Mouse (Mus musculus): ENCODE data around the gene Zfand4. TPM values are rescaled to one million over a fixed set of nuclear protein-coding genes. Genes with fewer than 3 reads are reported as not detected.
A peak's percentile ranks its signal among the peaks of the same experiment; 100 is the strongest.
"Not testable (repeated sequence)": the region's sequence is repeated elsewhere in the genome, so short reads cannot be mapped to it uniquely, and the experiment has no call there.

Gene Zfand4
- total RNA-seq (2015; ENCODE audit: low replicate concordance) (3.8 and 17.6 TPM in 2 replicates), total RNA-seq (2017; ENCODE audit: low replicate concordance) (8.4 and 25.7 TPM in 2 replicates)

GRCm38 (mm10) chr6:116264018-116264651 lies at the start of gene Zfand4:
Gene Zfand4 (plus strand): TSS chr6:116264222.
- ATAC-seq (replicated peaks; ENCODE audit: low FRiP score, poor library complexity, severe bottlenecking), result peak; percentile 95

GRCm38 (mm10) chr6:116227767-116228166 lies 36.3 kb upstream of the Zfand4 start:
- 0 out of 2 replicates have a peak, but pooled peaks have one; percentile 27 for ATAC-seq (replicated peaks; ENCODE audit: low FRiP score, poor library complexity, severe bottlenecking)

DNA sequence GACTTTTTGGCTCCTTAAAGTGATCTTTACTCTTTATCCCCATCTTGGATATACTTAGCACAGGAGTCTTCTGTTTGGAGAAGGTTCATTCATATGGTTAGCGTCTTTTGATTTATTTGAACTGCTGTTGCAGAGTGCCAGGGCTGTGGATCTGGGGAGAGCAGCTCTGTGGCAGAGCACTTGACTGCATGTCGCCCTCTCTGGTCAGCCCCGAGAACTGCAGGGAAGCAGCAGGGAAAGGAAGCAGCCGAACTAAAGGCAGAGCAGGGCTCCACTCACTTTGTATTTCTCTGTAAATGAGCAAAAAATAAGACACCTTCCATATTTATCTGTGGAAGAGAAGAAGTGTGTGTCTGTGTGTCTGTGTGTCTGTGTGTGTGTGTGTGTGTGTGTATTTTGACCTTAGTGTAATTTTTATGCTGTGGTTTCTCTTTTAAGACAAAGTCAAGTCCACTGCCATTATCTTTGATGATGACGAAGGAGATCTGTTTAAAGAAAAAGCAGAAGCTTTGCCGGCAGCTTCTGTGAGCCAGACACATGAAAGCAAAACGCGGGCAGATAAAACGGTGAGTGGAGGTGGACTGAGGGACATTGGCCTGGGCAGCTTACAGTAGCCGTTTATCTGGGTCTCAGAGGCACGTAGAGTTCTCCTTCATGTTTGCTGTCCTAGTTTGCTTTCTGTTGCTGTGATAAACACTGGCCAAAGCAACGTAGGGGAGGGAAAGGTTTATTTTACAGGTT lies 35.1 kb upstream of the Zfand4 start:
- ATAC-seq (replicated peaks; ENCODE audit: low FRiP score, poor library complexity, severe bottlenecking), result peak; percentile 97

DNA sequence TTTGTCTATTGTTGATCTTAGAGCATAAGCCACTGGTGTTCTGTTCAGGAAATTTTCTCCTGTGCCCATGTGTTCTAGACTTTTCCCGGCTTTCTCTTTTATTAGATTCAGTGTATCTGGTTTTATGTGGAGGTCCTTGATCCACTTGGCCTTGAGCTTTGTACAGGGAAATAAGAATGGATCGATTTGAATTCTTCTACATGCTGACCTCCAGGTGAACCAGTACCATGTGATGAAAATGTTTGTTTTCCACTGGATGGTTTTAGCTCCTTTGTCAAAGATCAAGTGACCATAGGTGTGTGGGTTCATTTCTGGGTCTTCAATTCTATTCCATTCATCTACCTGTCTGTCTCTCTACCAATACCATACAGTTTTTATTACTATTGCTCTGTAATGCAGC lies 29.2 kb upstream of the Zfand4 start:
- ATAC-seq (replicated peaks; ENCODE audit: low FRiP score, poor library complexity, severe bottlenecking), result not testable (repeated sequence)

GRCm38 (mm10) chr6:116235336-116235735 lies 28.7 kb upstream of the Zfand4 start:
- no peak for ATAC-seq (replicated peaks; ENCODE audit: low FRiP score, poor library complexity, severe bottlenecking)

DNA sequence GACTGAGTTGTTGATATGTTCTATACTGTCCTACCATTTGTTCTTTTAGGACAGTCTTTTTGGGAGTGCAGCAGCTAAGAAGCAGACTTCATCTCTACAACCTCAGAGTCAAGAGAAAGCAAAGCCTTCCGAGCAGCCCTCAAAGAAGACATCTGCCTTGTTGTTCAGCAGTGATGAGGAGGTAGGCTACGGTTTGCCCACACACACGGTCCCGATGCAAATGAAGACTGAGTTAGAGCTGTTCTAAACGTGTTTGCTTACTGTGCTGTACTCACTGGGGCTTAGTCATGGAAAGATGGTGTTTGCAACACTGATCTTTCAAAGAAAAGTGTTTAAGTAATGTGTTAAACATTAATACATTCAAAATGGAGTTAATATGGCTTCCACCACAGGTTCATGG lies 25.9 kb upstream of the Zfand4 start:
- ATAC-seq (replicated peaks; ENCODE audit: low FRiP score, poor library complexity, severe bottlenecking), result no peak

DNA sequence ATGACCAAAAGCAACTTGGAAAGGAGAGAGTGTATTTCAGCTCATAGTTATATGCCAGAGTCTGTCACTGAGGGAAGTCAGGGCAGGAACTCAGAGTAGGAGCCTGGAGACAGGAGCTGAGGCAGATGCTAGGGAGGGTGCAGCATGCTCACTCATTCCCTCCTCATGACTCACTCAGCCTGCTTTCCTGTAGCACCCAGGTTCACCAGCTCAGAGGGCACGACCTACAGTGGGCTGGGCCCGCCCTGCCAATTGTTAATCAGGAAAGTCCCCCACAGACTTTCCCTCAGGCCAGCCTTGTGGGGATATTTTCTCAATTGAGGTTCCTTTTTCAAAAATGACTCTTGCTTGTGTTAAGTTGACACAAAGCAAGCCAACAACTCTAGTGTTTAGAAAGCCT lies 23.7 kb upstream of the Zfand4 start:
- ATAC-seq (replicated peaks; ENCODE audit: low FRiP score, poor library complexity, severe bottlenecking), result no peak

GRCm38 (mm10) chr6:116259649-116260048 lies 4.4 kb upstream of the Zfand4 start:
- no peak for ATAC-seq (replicated peaks; ENCODE audit: low FRiP score, poor library complexity, severe bottlenecking)

- no peak for ATAC-seq (replicated peaks; ENCODE audit: low FRiP score, poor library complexity, severe bottlenecking)
Observed at GRCm38 (mm10) chr6:116260481-116260880, 3.5 kb upstream of the Zfand4 start.

DNA sequence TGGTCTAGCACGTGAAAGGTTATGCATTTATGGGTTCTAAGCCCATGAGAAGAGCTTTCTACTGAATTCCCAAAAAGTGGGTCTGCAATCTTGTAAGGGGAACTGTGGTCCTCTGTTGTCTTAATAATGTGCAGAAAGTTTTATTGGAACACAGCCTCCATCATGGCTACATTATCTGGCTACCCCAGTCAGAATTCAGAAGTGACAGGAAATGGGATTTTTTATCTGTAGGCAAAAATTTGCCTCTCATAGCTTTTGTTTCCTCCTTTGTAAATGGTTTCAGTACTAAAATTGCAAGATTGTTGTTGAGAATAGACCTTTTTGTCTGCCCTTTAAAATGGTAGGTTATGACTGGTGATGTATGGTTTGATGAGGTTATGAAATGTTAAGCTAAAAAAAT lies 1.2 kb upstream of the Zfand4 start:
- ATAC-seq (replicated peaks; ENCODE audit: low FRiP score, poor library complexity, severe bottlenecking), result no peak

DNA sequence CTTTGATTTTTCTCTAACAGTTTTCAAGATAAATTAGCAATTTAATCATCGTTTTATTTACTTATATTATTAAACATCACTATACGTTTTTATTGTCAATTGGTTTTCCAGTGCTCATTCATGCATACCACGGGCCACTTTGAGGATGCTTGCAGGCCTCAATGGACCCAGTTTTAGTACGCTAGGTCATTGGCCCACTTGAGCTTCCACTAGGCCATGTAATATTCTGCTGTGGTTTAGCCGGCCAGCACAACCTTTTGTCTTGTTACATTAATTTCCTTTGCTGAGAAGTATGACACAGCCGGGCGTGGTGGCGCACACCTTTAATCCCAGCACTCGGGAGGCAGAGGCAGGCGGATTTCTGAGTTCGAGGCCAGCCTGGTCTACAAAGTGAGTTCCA lies 814 bp downstream of the Zfand4 start:
- no peak for ATAC-seq (replicated peaks; ENCODE audit: low FRiP score, poor library complexity, severe bottlenecking)

GRCm38 (mm10) chr6:116265603-116266002 lies 1.6 kb downstream of the Zfand4 start:
- ATAC-seq (replicated peaks; ENCODE audit: low FRiP score, poor library complexity, severe bottlenecking), result no peak

- peak; percentile 27 for ATAC-seq (replicated peaks; ENCODE audit: low FRiP score, poor library complexity, severe bottlenecking)
Observed at GRCm38 (mm10) chr6:116266273-116267109, 2.5 kb downstream of the Zfand4 start.

- no peak for ATAC-seq (replicated peaks; ENCODE audit: low FRiP score, poor library complexity, severe bottlenecking)
Observed at GRCm38 (mm10) chr6:116267110-116267423, 3.0 kb downstream of the Zfand4 start.

DNA sequence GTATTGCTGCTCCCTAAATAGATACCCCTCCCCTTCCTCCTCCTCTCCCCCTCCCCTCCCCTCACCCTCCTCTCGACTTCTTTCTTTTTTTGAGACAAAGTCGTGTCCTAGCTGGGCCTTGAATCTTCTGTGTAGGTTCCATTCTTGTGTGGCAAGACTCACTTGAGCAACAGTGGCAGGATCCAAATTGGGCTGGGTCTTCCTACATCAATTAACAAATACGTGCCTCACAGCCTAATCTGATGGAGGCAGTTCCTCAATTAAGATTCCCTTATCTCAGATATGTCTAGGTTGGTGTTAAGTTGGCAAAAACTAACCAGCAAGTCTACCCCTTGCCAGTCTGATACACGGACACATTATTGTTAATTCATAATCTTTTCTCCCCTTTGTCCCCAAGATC lies 11.7 kb downstream of the Zfand4 start:
- no peak for ATAC-seq (replicated peaks; ENCODE audit: low FRiP score, poor library complexity, severe bottlenecking)

GRCm38 (mm10) chr6:116278679-116279317 lies 14.8 kb downstream of the Zfand4 start:
- ATAC-seq (replicated peaks; ENCODE audit: low FRiP score, poor library complexity, severe bottlenecking), result 0 out of 2 replicates have a peak, but pooled peaks have one; percentile 44

DNA sequence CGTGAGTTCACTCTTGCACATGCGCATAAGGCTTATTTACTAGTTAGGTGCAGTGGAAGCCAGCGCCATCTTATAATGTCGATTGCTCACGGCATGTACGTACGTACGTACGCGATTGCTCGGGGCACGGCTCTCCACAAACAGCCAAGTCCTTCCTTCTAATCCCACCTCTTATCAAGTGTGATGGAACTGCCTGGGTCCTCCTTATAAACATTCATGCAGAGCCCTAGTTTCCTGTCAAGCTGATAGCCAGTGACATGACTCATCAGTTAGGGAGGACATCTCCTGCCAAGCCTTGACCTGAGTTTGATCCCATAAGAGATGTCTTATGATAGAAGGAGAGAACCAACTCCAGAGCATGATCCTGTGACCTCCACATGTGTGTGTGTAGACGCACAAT lies 17.0 kb downstream of the Zfand4 start:
- peak; percentile 76 for ATAC-seq (replicated peaks; ENCODE audit: low FRiP score, poor library complexity, severe bottlenecking)

DNA sequence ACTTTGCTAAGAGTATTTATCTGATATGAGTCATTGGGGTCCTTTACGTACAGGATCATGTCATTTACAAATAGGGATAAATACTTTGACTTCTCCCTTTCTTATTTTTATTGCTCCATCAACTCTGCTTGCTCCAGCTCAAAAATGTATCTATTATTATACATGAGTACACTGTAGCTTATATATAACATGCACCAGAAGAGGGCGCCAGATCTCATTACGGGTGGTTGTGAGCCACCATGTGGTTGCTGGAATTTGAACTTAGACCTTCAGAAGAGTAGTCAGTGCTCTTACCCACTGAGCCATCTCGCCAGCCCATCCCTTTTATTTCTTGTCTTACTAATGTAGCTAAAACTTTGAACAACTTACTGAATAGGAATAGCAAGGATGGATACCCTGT lies 18.5 kb downstream of the Zfand4 start:
- no peak for ATAC-seq (replicated peaks; ENCODE audit: low FRiP score, poor library complexity, severe bottlenecking)

GRCm38 (mm10) chr6:116283280-116283679 lies 19.3 kb downstream of the Zfand4 start:
- ATAC-seq (replicated peaks; ENCODE audit: low FRiP score, poor library complexity, severe bottlenecking), result no peak

DNA sequence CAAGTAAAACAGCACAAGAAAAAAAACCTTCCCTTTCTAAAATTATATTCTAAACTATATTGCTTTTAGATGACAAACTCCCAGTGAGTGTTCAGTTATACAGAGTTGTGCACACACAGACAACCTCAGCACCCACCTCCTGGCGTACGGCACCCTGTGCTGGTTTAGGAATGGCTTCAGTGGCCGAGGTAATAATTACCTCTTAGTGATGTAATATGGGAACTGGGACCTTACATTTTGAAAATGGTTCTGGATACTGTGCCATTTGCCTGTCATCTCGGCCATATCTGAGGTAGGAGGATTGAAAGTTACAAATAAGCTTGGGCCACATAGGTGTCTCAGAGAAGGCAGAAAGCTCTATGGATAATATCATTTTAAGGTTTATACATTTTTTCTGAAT lies 22.3 kb downstream of the Zfand4 start:
- ATAC-seq (replicated peaks; ENCODE audit: low FRiP score, poor library complexity, severe bottlenecking), result no peak

Measured in erythroblast, adult 5-6 weeks (primary cell).